Mouse (Mus musculus): ENCODE data around the gene Negr1.

Negr1 gene

DNA sequence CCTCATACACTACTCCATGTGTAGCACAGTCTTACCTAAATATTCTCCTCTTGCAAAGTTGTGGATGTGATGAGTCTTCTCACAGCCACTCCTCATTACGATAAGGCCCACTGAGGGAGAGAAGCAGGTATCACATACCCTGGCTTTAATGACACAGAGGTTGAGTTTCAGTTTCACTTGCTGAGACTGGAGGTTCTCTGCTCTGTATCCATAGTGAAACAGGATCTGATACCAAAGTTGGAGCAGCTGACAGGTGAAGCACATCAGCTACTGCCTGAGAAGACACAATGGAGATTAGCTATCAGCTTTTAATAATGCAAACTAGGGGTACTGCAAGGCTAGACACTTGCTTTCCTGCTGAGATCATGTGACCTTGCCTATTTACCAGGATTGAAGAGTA is 137.1 kb downstream of the Negr1 start:
- DNase-seq, result no peak

GRCm38 (mm10) chr3:156703241-156703640 is 141.6 kb downstream of the Negr1 start:
- no peak for DNase-seq

GRCm38 (mm10) chr3:156710240-156710639 is 148.6 kb downstream of the Negr1 start:
- no peak for DNase-seq

- DNase-seq, result no peak
Observed at GRCm38 (mm10) chr3:156710693-156711092, 149.1 kb downstream of the Negr1 start.

DNA sequence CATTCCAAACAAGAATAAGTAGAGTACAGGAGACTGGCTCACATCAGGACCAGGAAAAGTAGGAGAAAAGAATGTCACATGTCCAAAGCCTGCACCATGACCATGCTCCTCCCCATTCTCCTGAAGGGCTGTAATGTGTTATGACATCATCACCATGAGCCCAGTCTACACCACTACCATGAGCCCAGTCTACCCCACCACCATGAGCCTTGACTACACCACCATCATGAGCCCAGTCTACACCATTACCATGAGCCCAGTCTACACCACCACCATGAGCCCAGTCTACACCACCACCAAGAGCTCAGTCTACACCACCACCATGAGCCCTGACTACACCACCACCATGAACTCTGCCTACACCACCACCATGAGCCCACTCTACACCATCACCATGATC is 174.7 kb downstream of the Negr1 start:
- DNase-seq, result no peak

GRCm38 (mm10) chr3:156739529-156739928 is 177.9 kb downstream of the Negr1 start:
- no peak for DNase-seq

- no peak for DNase-seq
Observed at GRCm38 (mm10) chr3:156743266-156743665, 181.7 kb downstream of the Negr1 start.

DNA sequence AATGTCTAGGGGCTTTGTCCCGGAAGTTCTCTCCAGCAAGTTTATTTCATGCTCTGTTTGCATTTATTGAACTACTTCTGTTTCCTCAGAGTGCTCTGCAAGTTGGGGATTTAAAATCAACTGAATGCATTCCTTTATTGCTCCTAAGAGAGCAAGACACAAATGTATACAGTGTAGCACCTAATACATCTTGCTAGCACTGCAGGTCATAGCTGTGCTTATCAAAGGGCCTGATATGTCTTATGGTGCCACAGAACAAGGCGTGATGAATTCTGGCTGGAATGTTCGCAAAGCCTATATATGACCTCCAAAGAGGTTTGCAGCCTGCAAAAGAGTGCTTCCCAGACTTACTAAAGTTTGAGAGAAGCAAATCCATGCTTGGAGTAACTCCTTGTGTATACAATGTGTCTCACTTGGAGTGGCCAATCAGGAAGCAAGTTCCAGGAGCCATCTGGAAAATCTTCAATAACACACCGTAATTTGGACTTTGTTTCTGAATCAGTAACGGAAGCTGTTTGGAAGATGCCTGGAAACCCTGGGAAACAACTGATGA is 183.7 kb downstream of the Negr1 start:
- DNase-seq, result no peak

- no peak for DNase-seq
Observed at GRCm38 (mm10) chr3:156747456-156747855, 185.9 kb downstream of the Negr1 start.

GRCm38 (mm10) chr3:156753780-156754373 is 192.3 kb downstream of the Negr1 start:
- no peak for DNase-seq

DNA sequence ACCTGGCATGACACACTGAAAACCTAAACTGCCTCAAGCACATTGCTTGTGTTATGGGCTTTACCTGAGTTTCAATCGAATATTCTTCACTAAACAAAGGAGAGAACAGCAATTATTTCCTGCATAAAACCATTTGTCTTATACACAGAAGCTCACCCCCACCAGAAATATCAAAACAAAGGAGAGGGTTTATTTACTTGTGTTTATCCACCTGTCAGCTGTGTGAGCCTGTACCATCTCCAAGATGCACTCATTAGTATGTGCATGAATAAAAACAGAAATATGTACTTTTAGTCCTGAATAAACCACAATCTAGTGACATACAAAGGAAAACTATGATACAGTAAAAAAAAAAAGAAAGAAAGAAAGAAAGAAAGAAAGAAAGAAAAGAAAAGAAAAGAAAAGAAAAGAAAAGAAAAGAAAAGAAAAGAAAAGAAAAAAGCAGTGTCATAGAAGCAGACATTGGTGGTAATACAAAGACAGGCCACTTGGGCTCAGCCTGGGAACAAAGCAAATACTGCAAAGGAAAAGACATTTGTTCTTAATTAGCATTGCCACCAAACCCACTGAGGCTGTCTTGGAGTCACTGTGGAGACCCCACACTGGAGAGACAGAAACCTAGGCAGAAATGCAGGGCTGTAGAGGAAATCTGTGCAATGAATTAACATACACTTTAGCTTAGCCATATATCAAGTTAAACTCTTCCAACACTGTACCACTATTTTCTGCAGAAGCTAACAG is 193.4 kb downstream of the Negr1 start:
- no peak for DNase-seq

DNA sequence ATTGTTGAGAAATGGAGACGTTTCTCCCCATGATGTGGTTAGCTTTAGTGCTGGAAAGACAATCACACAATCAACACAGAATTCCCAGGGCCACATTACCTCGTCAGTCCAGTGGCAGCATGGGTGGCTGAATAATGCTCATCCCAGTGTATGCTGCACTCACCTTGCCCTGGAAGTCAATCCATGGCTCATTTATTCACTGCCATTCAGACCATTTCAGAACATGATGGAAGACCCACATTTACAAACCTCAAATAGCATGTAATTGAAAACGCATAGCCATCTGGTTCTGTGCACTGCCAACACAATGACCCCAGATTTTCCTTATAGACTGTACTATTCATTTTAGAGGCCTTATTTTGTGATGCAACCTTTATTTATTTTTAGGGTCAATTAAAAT is 203.4 kb downstream of the Negr1 start:
- DNase-seq, result no peak

DNA sequence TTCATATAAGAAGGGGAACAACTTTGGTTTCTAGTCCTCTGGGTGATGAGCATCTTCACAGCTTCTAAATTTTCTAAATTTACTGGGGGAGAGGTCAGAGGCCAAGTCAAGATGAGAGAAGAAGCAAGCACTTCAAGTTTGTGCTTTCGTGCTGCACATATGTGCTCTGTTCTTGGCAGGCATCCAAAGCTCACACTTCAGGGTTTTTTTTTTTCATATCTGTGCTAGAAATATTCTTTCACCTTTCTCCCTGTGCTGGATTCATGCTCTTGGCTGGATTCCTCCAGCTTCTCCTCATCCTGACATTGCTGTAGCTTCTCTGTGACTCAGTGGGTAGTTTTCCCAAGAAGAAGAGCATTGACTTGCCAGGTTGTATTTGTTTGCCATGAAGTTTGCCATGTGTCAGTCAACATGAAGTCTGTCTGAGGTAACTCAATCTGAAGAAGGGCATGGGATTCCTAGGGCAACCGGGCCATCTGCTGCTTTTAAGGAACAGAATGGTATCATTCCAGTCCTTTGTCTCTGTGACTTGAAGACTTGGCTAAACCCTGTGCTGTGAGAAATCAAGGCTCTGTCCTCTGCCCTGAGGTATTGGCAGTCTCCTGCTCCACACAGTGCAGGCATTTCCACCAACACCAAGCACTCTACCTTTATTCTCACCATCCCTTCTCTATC is 204.7 kb downstream of the Negr1 start:
- DNase-seq, result no peak

- DNase-seq, result no peak
Observed at GRCm38 (mm10) chr3:156771626-156772025, 210.0 kb downstream of the Negr1 start.

DNA sequence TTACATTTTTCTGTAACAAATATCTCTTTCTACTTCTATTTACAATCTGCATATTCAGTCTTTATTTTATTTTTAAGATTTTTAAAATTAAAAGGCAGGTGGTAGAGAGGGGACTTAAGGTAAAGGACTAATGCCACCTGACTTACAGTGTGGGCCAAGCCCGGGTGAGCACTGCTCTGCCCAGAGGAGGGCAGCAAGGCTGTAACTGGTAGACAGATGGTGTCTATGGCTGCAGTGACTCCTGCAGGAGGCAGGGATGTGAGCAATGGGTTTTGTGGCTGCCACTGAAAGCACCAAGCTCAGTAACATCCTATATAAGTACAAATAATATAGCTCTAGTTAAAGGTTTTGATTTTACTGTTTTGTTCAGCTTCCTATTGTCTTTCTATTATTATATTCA is 210.5 kb downstream of the Negr1 start:
- no peak for DNase-seq

- DNase-seq, result no peak
Observed at GRCm38 (mm10) chr3:156784309-156784852, 222.8 kb downstream of the Negr1 start.

- no peak for DNase-seq
Observed at GRCm38 (mm10) chr3:156786355-156786754, 224.8 kb downstream of the Negr1 start.

DNA sequence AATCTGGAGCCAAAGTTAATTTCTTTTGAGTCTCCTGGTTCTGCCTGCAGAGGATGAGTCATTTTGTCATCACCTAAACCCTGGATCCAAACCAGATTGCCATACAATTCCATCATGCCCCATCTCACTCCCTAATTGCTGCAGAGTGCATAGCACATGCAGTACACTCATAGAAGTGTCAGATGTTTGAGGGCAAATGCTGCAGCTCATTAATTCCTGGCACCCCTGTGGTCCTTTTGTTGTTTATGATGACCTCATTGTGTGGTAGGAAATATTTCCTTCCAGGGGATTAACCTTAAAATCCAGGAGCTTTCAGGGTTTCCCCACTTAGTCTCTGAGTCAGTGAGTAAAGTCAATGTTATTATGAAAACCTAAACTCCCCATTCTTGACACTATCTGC is 229.6 kb downstream of the Negr1 start:
- DNase-seq, result no peak

- no peak for DNase-seq
Observed at GRCm38 (mm10) chr3:156792743-156793142, 231.1 kb downstream of the Negr1 start.

DNA sequence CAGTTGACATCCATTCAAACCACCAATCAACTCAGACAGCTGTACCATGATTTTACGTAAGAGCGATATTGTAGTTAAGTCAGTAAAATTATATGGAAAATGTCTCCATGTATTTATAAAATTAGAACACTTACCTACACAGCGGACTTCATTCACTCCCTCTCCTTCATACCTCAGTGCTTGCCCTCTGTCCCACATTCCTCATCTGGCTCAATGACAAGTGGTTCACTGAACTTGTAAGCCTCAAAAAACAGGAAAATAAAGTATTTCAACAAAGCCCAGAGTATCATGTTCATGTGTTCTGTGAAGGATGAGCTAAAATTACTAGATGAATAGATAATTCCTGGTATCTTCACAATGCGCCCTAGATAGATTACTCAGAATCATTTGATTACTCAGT is 232.5 kb downstream of the Negr1 start:
- DNase-seq, result no peak

DNA sequence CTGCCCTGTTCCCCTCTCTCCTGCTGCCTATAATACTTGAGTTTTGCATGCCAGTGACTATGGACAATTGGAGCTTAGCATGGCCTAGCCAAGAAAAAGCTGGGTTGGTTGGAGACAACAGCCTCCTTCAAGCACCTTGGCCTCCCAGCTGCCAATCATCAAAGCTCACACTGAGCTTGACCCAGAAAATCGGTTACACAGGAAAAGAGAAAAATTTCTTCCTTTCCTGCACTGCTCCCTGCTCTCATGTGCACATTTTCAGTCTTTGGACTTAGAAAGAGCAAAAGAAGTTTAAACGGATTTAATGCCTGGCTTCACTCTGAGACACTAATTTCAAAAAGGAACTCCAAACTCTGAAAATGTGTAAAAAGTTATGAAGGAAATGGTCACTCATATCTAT is 233.0 kb downstream of the Negr1 start:
- no peak for DNase-seq

DNA sequence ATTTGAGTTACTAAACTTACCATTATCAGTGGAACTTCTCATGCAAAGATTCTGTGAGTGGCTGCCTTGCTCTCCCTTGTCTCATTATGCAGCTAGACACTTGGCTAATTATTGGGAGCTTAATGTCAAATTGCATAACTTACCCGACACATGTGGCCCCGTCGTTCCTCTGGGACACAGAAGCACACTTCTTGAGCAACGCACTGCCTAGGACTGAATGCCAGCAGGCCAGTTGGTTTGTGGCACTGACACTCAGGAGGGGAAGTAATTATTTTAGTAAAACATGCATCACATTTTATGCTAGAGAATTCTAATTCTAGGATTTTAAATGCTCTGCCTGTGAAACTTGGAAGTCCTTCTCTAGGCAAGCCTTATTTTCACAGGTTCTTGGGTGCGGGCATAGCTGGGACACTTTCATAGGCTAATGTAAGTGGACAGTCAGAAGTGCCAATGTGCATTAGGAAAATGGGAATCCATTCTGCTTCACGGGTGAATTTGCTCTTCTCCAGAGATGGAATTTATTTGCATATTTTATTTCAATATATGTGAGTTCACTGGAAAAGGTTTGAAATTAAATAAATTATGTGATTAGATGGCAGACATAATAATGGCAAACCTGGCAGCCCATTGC is 234.6 kb downstream of the Negr1 start:
- DNase-seq, result no peak

DNA sequence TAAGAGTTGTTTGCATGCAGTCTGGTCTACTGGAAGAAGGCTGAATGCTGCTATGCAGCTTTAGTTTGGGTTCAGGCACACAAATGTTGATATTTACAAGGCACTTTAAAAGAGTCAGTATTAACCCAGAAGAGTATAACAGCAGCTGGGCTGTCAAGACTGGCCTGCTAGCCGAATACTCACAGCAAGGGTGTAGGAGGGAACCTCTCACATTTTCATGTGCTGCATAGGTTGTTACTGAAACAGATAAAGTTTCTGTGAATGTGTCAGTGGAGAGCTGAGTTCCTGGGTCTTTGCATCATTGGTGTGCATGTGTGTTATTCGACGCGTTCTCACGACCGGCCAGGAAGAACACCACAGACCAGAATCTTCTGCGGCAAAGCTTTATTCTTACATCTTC is 237.6 kb downstream of the Negr1 start:
- no peak for DNase-seq
